Mouse (Mus musculus) CH12.LX (cell line): Measurements from ENCODE around the gene Fut4.

Source experiments
- CTCF ChIP-seq, 2 experiments: IDR thresholded peaks in 1 of 2; conservative IDR thresholded peaks in 1 of 2; 2 replicates each; pipeline ENCODE4 v1.5.1; 2011 to 2012; ENCODE audit warnings: low read depth in 2 of 2, low read length in 2 of 2, improper control_type of control experiment in 1 of 2, inconsistent platforms in 1 of 2, mild to moderate bottlenecking in 1 of 2, moderate library complexity in 1 of 2
- EP300 ChIP-seq: IDR thresholded peaks from 2 replicates; pipeline ENCODE4 v1.6.1; 2011; ENCODE audit warnings: low read length, improper control_type of control experiment
- HCFC1 ChIP-seq: IDR thresholded peaks from 2 replicates; pipeline ENCODE4 v1.6.1; 2012; ENCODE audit warnings: low read depth, mild to moderate bottlenecking, inconsistent platforms, low read length, improper control_type of control experiment
- MAFK ChIP-seq: IDR thresholded peaks from 2 replicates; pipeline ENCODE4 v1.6.1; 2011; ENCODE audit warnings: low read length, improper control_type of control experiment; ENCODE audit not compliant: insufficient replicate concordance
- POLR2A ChIP-seq: IDR thresholded peaks from 2 replicates; pipeline ENCODE4 v1.6.1; 2011; ENCODE audit warnings: low read depth, mild to moderate bottlenecking, improper control_type of control experiment, low read length
- UBTF ChIP-seq: IDR thresholded peaks from 2 replicates; pipeline ENCODE4 v1.6.1; 2012; ENCODE audit warnings: low read depth, mild to moderate bottlenecking, inconsistent platforms, low read length, improper control_type of control experiment, moderate library complexity
- ZC3H11A ChIP-seq: IDR thresholded peaks from 2 replicates; pipeline ENCODE4 v1.6.1; 2012; ENCODE audit warnings: low read depth, mild to moderate bottlenecking, inconsistent platforms, low read length, improper control_type of control experiment
- ZNF384 ChIP-seq: IDR thresholded peaks from 2 replicates; pipeline ENCODE4 v1.6.1; 2012; ENCODE audit warnings: low read depth, low read length, improper control_type of control experiment, inconsistent platforms

GRCm38 (mm10) chr9:14740151-14740924 is 11.9 kb downstream of the Fut4 start, which contains the start of gene Piwil4:
- TF ChIP-seq EP300, result no peak
- no peak for TF ChIP-seq ZC3H11A
- TF ChIP-seq HCFC1, result no peak
- no peak for TF ChIP-seq ZNF384
- TF ChIP-seq POLR2A, result no peak
- TF ChIP-seq UBTF, result no peak
- no peak for TF ChIP-seq CTCF (conservative IDR thresholded peaks at IDR 0.05 in 1 of 2, IDR thresholded peaks at IDR 0.05 in 1 of 2; ENCODE audit: low read depth in 2 of 2, low read length in 2 of 2)
- TF ChIP-seq MAFK, result no peak
